Mouse (Mus musculus) myocyte (in vitro differentiated cells): Measurements from ENCODE around the gene Gm21988. TPM values are rescaled to one million over a fixed set of nuclear protein-coding genes. Genes with fewer than 3 reads are reported as not detected.

Experiments used
- H3K27me3 ChIP-seq: one replicate; pipeline ENCODE4 v1.6.1; 2011; ENCODE audit not compliant: control insufficient read depth, insufficient read depth, insufficient read length
- H3K36me3 ChIP-seq: one replicate; pipeline ENCODE4 v1.6.1; 2011; ENCODE audit not compliant: control insufficient read depth, insufficient read depth
- H3K4me2 ChIP-seq: one replicate; pipeline ENCODE4 v1.6.1; 2011; ENCODE audit warnings: low read depth, control low read depth
- H3K4me3 ChIP-seq: one replicate; pipeline ENCODE4 v1.5.1; 2011; ENCODE audit warnings: mild to moderate bottlenecking, control low read depth, moderate library complexity
- H3K79me2 ChIP-seq: one replicate; pipeline ENCODE4 v1.6.1; 2011; ENCODE audit not compliant: control insufficient read depth, insufficient read depth
- H3ac ChIP-seq: one replicate; pipeline ENCODE4 v1.6.1; 2011; ENCODE audit not compliant: control insufficient read depth, insufficient read length
- CEBPB ChIP-seq: IDR thresholded peaks from 2 replicates; pipeline ENCODE4 v1.6.1; 2011; ENCODE audit warnings: mild to moderate bottlenecking, moderate library complexity; ENCODE audit not compliant: poor library complexity, insufficient read depth, severe bottlenecking
- E2F4 ChIP-seq: IDR thresholded peaks from one replicate; pipeline ENCODE4 v1.6.1; 2011; ENCODE audit warnings: mild to moderate bottlenecking, control low read depth, moderate library complexity; ENCODE audit not compliant: insufficient read depth
- MAX ChIP-seq: IDR thresholded peaks from one replicate; pipeline ENCODE4 v1.6.1; 2011; ENCODE audit warnings: low read depth, mild to moderate bottlenecking, control low read depth
- MYOD1 ChIP-seq, 3 experiments: IDR thresholded peaks; one replicate each; pipeline ENCODE4 v1.6.1; 2011; ENCODE audit warnings: control low read depth in 2 of 3, low read depth in 2 of 3, mild to moderate bottlenecking in 2 of 3, moderate library complexity in 1 of 3; ENCODE audit not compliant: insufficient read length in 2 of 3, control insufficient read depth in 1 of 3
- MYOG ChIP-seq, 3 experiments: IDR thresholded peaks; one replicate each; pipeline ENCODE4 v1.6.1; 2011; ENCODE audit warnings: control low read depth in 2 of 3, low read depth in 2 of 3, mild to moderate bottlenecking in 2 of 3; ENCODE audit not compliant: insufficient read length in 2 of 3, control insufficient read depth in 1 of 3, insufficient read depth in 1 of 3
- POLR2A ChIP-seq: IDR thresholded peaks from one replicate; pipeline ENCODE4 v1.6.1; 2011; ENCODE audit warnings: low read depth, mild to moderate bottlenecking, control low read depth, moderate library complexity; ENCODE audit not compliant: insufficient read length
- POLR2AphosphoS2 ChIP-seq: IDR thresholded peaks from one replicate; pipeline ENCODE4 v1.6.1; 2011; ENCODE audit warnings: low read depth, control low read depth; ENCODE audit not compliant: insufficient read length
- REST ChIP-seq: IDR thresholded peaks from one replicate; pipeline ENCODE4 v1.6.1; 2011; ENCODE audit warnings: mild to moderate bottlenecking, control low read depth, moderate library complexity; ENCODE audit not compliant: insufficient read depth, insufficient read length
- SRF ChIP-seq: IDR thresholded peaks from one replicate; pipeline ENCODE4 v1.6.1; 2011; ENCODE audit warnings: low read depth; ENCODE audit not compliant: control insufficient read depth, insufficient read length
- TCF12 ChIP-seq: IDR thresholded peaks from one replicate; pipeline ENCODE4 v1.6.1; 2011; ENCODE audit warnings: mild to moderate bottlenecking, control low read depth; ENCODE audit not compliant: poor library complexity, insufficient read depth, severe bottlenecking
- TCF3 ChIP-seq: IDR thresholded peaks from one replicate; pipeline ENCODE4 v1.6.1; 2011; ENCODE audit warnings: low read depth, control low read depth; ENCODE audit not compliant: insufficient read length
- USF1 ChIP-seq: IDR thresholded peaks from one replicate; pipeline ENCODE4 v1.6.1; 2011; ENCODE audit warnings: low read depth, mild to moderate bottlenecking, control low read depth, moderate library complexity
- polyA plus RNA-seq: library from polyadenylated mRNA; unstranded; fragments of >200 nt; fragmentation: generic; extraction: Trizol; gene quantifications from one replicate; pipeline ENCODE4 v1.2.1, GENCODE M21; 2012; ENCODE audit warnings: missing spikeins

Gene Gm21988
- polyA plus RNA-seq, 1 experiment, result 9.2 TPM

- Histone ChIP-seq H3K4me3 (peak overlapping the region; percentile 59), H3K36me3 (no peaks in the 10 kb centered on the region), H3K4me2 (peak overlapping the region; percentile 100), H3ac (peak overlapping the region; percentile 0), H3K79me2 (no peaks in the 10 kb centered on the region), H3K27me3 (no peaks in the 10 kb centered on the region)
- TF ChIP-seq POLR2A (no peak), USF1 (no peak), SRF (no peak), CEBPB (no peak), POLR2AphosphoS2 (no peak), MAX (no peak), MYOD1 (IDR thresholded peaks at IDR 0.05; ENCODE audit: control insufficient read depth in 1 of 3, insufficient read length in 2 of 3, low read depth in 2 of 3) (no peak)
Observed at GRCm38 (mm10) chr11:70220323-70220722, 19.3 kb downstream of the Gm21988 start.

GRCm38 (mm10) chr11:70219873-70220272 lies 19.8 kb downstream of the Gm21988 start:
- TF ChIP-seq MAX (no peak), USF1 (no peak), TCF3 (no peak), REST (no peak)
- Histone ChIP-seq H3K4me3 (peak overlapping the region; percentile 59), H3ac (peak overlapping the region; percentile 0), H3K79me2 (no peaks in the 10 kb centered on the region), H3K4me2 (peak overlapping the region; percentile 100), H3K36me3 (no peaks in the 10 kb centered on the region), H3K27me3 (no peaks in the 10 kb centered on the region)

DNA sequence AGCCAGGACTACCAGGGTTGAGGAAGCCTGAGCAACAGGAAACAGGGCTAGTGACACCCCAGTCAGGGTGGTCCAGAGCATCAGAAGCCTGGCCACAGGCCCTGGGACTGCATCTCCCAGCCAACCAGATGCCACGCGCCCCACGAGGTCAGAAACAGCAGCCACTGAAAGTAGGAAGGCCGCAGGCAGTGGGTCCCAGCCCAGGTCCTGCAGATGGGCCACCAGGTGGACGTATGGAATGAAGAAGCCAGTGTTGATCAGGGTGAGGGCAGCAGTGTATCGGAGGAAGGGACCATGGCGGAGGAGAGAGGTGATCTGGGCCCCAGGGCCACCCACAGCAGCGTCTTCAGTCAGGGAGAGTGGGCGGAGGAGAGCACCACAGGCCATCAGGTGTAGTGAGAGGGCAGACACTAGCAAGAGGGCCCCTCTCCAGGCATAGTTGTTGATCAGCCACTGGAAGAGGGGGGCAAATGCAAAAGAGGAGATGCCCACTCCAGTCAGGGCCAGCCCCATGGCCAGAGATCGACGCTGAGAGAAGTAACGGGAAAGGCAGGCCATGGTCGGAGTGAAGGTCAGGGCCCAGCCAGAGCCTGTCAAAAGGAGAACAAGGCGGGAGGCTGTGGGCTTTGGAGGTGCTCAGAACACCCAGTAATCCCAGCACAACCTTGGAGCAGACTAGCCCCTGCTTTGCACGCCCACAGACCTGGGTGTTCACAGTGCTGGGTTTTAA lies 20.7 kb downstream of the Gm21988 start:
- peak overlapping the region; percentile 100 for H3K4me2 ChIP-seq
- H3K4me3 ChIP-seq, result peak overlapping the region; percentile 59
- no peak overlapping the region for H3ac ChIP-seq
- H3K79me2 ChIP-seq, result no peaks in the 10 kb centered on the region
- TF ChIP-seq SRF (no peak), MYOG (IDR thresholded peaks at IDR 0.05; ENCODE audit: control insufficient read depth in 1 of 3, insufficient read depth in 1 of 3, insufficient read length in 2 of 3, low read depth in 2 of 3) (no peak), REST (no peak), E2F4 (no peak), POLR2A (no peak), TCF3 (no peak), USF1 (no peak), CEBPB (no peak), MAX (no peak), MYOD1 (IDR thresholded peaks at IDR 0.05; ENCODE audit: control insufficient read depth in 1 of 3, insufficient read length in 2 of 3, low read depth in 2 of 3) (no peak), TCF12 (no peak), POLR2AphosphoS2 (no peak)
- H3K27me3 ChIP-seq, result no peaks in the 10 kb centered on the region
- H3K36me3 ChIP-seq, result no peaks in the 10 kb centered on the region

DNA sequence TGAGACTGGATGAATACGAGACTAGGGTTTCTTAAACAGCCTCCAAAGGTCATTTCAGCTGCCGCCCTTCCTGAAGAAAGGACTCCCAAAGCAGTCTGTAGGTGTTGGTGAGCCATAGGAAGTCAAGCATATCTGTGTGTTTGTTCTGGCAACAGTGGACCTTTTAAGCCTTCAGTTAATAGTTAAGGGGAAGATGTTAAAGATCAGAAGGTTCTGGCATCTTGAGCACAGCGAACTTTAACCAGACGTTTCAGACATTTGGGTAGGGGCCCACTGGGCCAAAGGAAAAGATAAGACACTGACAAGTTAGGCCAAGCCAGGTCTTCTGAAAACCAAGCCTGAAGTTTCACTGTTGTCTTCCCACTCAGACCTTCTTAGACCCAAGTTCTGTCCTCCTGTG lies 21.6 kb downstream of the Gm21988 start:
- H3K4me2 ChIP-seq, result no peak overlapping the region
- H3ac ChIP-seq, result no peak overlapping the region
- TF ChIP-seq REST, result no peak
- no peak for TF ChIP-seq POLR2A
- TF ChIP-seq MAX, result no peak
- TF ChIP-seq MYOD1 (IDR thresholded peaks at IDR 0.05; ENCODE audit: control insufficient read depth in 1 of 3, insufficient read length in 2 of 3, low read depth in 2 of 3), result no peak
- TF ChIP-seq E2F4, result no peak
- TF ChIP-seq POLR2AphosphoS2, result no peak
- no peak for TF ChIP-seq TCF12
- TF ChIP-seq CEBPB, result no peak
- no peak for TF ChIP-seq MYOG (IDR thresholded peaks at IDR 0.05; ENCODE audit: control insufficient read depth in 1 of 3, insufficient read depth in 1 of 3, insufficient read length in 2 of 3, low read depth in 2 of 3)
- no peak for TF ChIP-seq SRF
- no peak for TF ChIP-seq TCF3
- TF ChIP-seq USF1, result no peak
- H3K27me3 ChIP-seq, result no peaks in the 10 kb centered on the region
- H3K79me2 ChIP-seq, result no peaks in the 10 kb centered on the region
- H3K36me3 ChIP-seq, result no peaks in the 10 kb centered on the region
- H3K4me3 ChIP-seq, result no peak overlapping the region

GRCm38 (mm10) chr11:70216103-70216502 lies 23.5 kb downstream of the Gm21988 start:
- peak overlapping the region; percentile 30 for H3K4me3 ChIP-seq
- no peaks in the 10 kb centered on the region for H3K27me3 ChIP-seq
- no peak overlapping the region for H3K4me2 ChIP-seq
- TF ChIP-seq SRF (no peak), TCF12 (no peak), TCF3 (no peak), POLR2A (no peak), USF1 (no peak), MYOG (IDR thresholded peaks at IDR 0.05; ENCODE audit: control insufficient read depth in 1 of 3, insufficient read depth in 1 of 3, insufficient read length in 2 of 3, low read depth in 2 of 3) (no peak), E2F4 (no peak), REST (no peak)
- H3K79me2 ChIP-seq, result no peaks in the 10 kb centered on the region
- H3K36me3 ChIP-seq, result no peaks in the 10 kb centered on the region
- no peak overlapping the region for H3ac ChIP-seq
